Mouse (Mus musculus) G1E (cell line): ENCODE results near the gene Phf1.

Experiments used
- CTCF ChIP-seq: IDR thresholded peaks from 2 replicates; pipeline ENCODE4 v1.5.1; 2012; ENCODE audit warnings: low read depth, low read length, inconsistent platforms, mixed read lengths
- POLR2AphosphoS5 ChIP-seq: IDR thresholded peaks from 2 replicates; pipeline ENCODE4 v1.6.1; 2012; ENCODE audit warnings: low read depth, low read length, inconsistent platforms; ENCODE audit not compliant: insufficient replicate concordance

GRCm38 (mm10) chr17:26969257-26969656 is 36.4 kb downstream of the Phf1 start:
- no peak for TF ChIP-seq POLR2AphosphoS5
- TF ChIP-seq CTCF, result no peak
